Mouse (Mus musculus): ENCODE results near the gene Strn4. TPM values are rescaled to one million over a fixed set of nuclear protein-coding genes. Genes with fewer than 3 reads are reported as not detected.

Gene Strn4
- 80.9 and 82.2 TPM in 2 replicates for polyA plus RNA-seq (2012; rRNA removed; ENCODE audit: low replicate concordance)

GRCm38 (mm10) chr7:16815351-16815941 is at the start of gene Strn4:
Gene Strn4 (plus strand): TSS chr7:16815889.

GRCm38 (mm10) chr7:16780825-16781554 is 34.7 kb upstream of the Strn4 start, which contains the start of gene Slc1a5:
Gene Slc1a5 (plus strand): TSS chr7:16781340.

GRCm38 (mm10) chr7:16816475-16817122 is 910 bp downstream of the Strn4 start, which contains the start of gene Fkrp:
Gene Fkrp (minus strand): TSS chr7:16816732.

GRCm38 (mm10) chr7:16842645-16843063 is 27.0 kb downstream of the Strn4 start, which contains the start of gene Prkd2:
Gene Prkd2 (plus strand): TSS chr7:16842902.

GRCm38 (mm10) chr7:16875310-16875325 is 59.4 kb downstream of the Strn4 start, which contains the start of gene Dact3:
Gene Dact3 (plus strand): TSS chr7:16875317.

Other genes starting within 250 kb of the Strn4 start
- gene Arhgap35, start 200.9 kb upstream of the Strn4 start, polyA plus RNA-seq (2012; rRNA removed; ENCODE audit: low replicate concordance): 4.5 and 5.6 TPM in 2 replicates
- gene Ceacam15, start 140.2 kb upstream of the Strn4 start, polyA plus RNA-seq (2012; rRNA removed; ENCODE audit: low replicate concordance): not detected in 2 replicates
- gene Ceacam9, start 94.0 kb upstream of the Strn4 start, polyA plus RNA-seq (2012; rRNA removed; ENCODE audit: low replicate concordance): not detected in 2 replicates
- 344 and 546 TPM in 2 replicates for gene Ap2s1, start 77.5 kb upstream of the Strn4 start, polyA plus RNA-seq (2012; rRNA removed; ENCODE audit: low replicate concordance)
- gene Slc1a5, start 34.5 kb upstream of the Strn4 start, polyA plus RNA-seq (2012; rRNA removed; ENCODE audit: low replicate concordance): 42.4 and 92.4 TPM in 2 replicates
- 17.8 and 22.8 TPM in 2 replicates for gene Fkrp, start 843 bp downstream of the Strn4 start, polyA plus RNA-seq (2012; rRNA removed; ENCODE audit: low replicate concordance)
- 32.0 and 33.9 TPM in 2 replicates for gene Prkd2, start 27.0 kb downstream of the Strn4 start, polyA plus RNA-seq (2012; rRNA removed; ENCODE audit: low replicate concordance)
- 31.7 and 37.6 TPM in 2 replicates for gene Dact3, start 59.4 kb downstream of the Strn4 start, polyA plus RNA-seq (2012; rRNA removed; ENCODE audit: low replicate concordance)
- 2.0 and 3.0 TPM in 2 replicates for gene Gng8, start 75.9 kb downstream of the Strn4 start, polyA plus RNA-seq (2012; rRNA removed; ENCODE audit: low replicate concordance)
- 1.3 and 1.9 TPM in 2 replicates for gene Ptgir, start 90.6 kb downstream of the Strn4 start, polyA plus RNA-seq (2012; rRNA removed; ENCODE audit: low replicate concordance)
- gene Calm3, start 108.2 kb downstream of the Strn4 start, polyA plus RNA-seq (2012; rRNA removed; ENCODE audit: low replicate concordance): 334 and 532 TPM in 2 replicates
- 1.5 and 2.1 TPM in 2 replicates for gene Pnmal2, start 128.8 kb downstream of the Strn4 start, polyA plus RNA-seq (2012; rRNA removed; ENCODE audit: low replicate concordance)
- gene Pnmal1, start 143.8 kb downstream of the Strn4 start, polyA plus RNA-seq (2012; rRNA removed; ENCODE audit: low replicate concordance): 0.06 TPM in 2 replicates
- gene Gm42372, start 167.2 kb downstream of the Strn4 start, polyA plus RNA-seq (2012; rRNA removed; ENCODE audit: low replicate concordance): 0.06 TPM in 1 of 2 replicates, not detected in the other
- gene Ccdc8, start 176.8 kb downstream of the Strn4 start, polyA plus RNA-seq (2012; rRNA removed; ENCODE audit: low replicate concordance): 0.47 and 0.77 TPM in 2 replicates
- gene Ppp5c, start 212.0 kb downstream of the Strn4 start, polyA plus RNA-seq (2012; rRNA removed; ENCODE audit: low replicate concordance): 206 and 275 TPM in 2 replicates
- gene Hif3a, start 246.5 kb downstream of the Strn4 start, polyA plus RNA-seq (2012; rRNA removed; ENCODE audit: low replicate concordance): 0.23 and 1.1 TPM in 2 replicates

All from duodenum, adult 2 months (tissue).